Mouse (Mus musculus) liver, postnatal 0 days (tissue): ENCODE results near the gene Pif1.

Experiments
- CTCF ChIP-seq: sonication (generic); IDR thresholded peaks from 2 replicates; pipeline ENCODE4 v1.5.1; 2016; ENCODE audit warnings: antibody characterized with exemption, low read depth
- EP300 ChIP-seq: IDR thresholded peaks from 2 replicates; pipeline ENCODE4 v1.6.1; 2016; ENCODE audit warnings: antibody characterized with exemption, low read depth, mild to moderate bottlenecking

DNA sequence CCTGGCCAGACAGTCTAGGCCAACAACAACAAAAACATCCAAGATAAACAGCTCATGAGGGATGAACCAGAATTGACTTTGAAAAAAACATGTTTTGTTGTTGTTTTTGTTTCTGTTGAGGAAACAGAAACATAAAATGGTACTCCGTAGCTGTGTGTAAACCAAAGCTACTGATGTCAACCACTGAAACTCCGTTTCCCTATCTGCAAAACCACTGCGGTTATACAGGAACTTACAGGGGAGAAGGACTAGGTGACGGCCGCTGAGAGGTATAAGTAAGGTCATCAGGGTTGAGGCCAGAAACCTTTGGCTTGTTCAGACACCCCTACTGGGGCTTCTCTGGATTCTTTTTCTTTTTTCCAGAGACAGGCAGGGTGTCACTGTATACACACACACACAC lies 35.9 kb downstream of the Pif1 start:
- TF ChIP-seq EP300 (no peak), CTCF (no peak)
